Mouse (Mus musculus): Measurements from ENCODE around the gene 4930432K21Rik.

The 4930432K21Rik gene

GRCm38 (mm10) chr8:84190191-84190867 lies 42.5 kb downstream of the 4930432K21Rik start:
- DNase-seq (ENCODE audit: extremely low read depth, low read depth, low spot score) = no peak

- DNase-seq (ENCODE audit: extremely low read depth, low read depth, low spot score) = no peak
Observed at GRCm38 (mm10) chr8:84192023-84192422, 44.2 kb downstream of the 4930432K21Rik start.

- DNase-seq (ENCODE audit: extremely low read depth, low read depth, low spot score) = no peak
Observed at GRCm38 (mm10) chr8:84192555-84192954, 44.7 kb downstream of the 4930432K21Rik start.

GRCm38 (mm10) chr8:84193161-84193560 lies 45.3 kb downstream of the 4930432K21Rik start:
- no peak for DNase-seq (ENCODE audit: extremely low read depth, low read depth, low spot score)

GRCm38 (mm10) chr8:84193566-84193965 lies 45.7 kb downstream of the 4930432K21Rik start:
- no peak for DNase-seq (ENCODE audit: extremely low read depth, low read depth, low spot score)

GRCm38 (mm10) chr8:84194224-84194743 lies 46.5 kb downstream of the 4930432K21Rik start:
- no peak for DNase-seq (ENCODE audit: extremely low read depth, low read depth, low spot score)

GRCm38 (mm10) chr8:84197141-84197921 lies 49.5 kb downstream of the 4930432K21Rik start:
- no peak for DNase-seq (ENCODE audit: extremely low read depth, low read depth, low spot score)

- no peak for DNase-seq (ENCODE audit: extremely low read depth, low read depth, low spot score)
Observed at GRCm38 (mm10) chr8:84197922-84198774, 50.3 kb downstream of the 4930432K21Rik start.

GRCm38 (mm10) chr8:84198871-84199270 lies 51.0 kb downstream of the 4930432K21Rik start:
- DNase-seq (ENCODE audit: extremely low read depth, low read depth, low spot score) = no peak

GRCm38 (mm10) chr8:84199348-84200125 lies 51.7 kb downstream of the 4930432K21Rik start:
- DNase-seq (ENCODE audit: extremely low read depth, low read depth, low spot score) = no peak

- DNase-seq (ENCODE audit: extremely low read depth, low read depth, low spot score) = no peak
Observed at GRCm38 (mm10) chr8:84200126-84200555, 52.3 kb downstream of the 4930432K21Rik start.

- DNase-seq (ENCODE audit: extremely low read depth, low read depth, low spot score) = no peak
Observed at GRCm38 (mm10) chr8:84200652-84201544, 53.1 kb downstream of the 4930432K21Rik start.

GRCm38 (mm10) chr8:84201545-84202245 lies 53.9 kb downstream of the 4930432K21Rik start:
- no peak for DNase-seq (ENCODE audit: extremely low read depth, low read depth, low spot score)

- peak; percentile 52 for DNase-seq (ENCODE audit: extremely low read depth, low read depth, low spot score)
Observed at GRCm38 (mm10) chr8:84202466-84202865, 54.6 kb downstream of the 4930432K21Rik start.

- no peak for DNase-seq (ENCODE audit: extremely low read depth, low read depth, low spot score)
Observed at GRCm38 (mm10) chr8:84202938-84203917, 55.4 kb downstream of the 4930432K21Rik start.

GRCm38 (mm10) chr8:84203975-84204772 lies 56.3 kb downstream of the 4930432K21Rik start:
- no peak for DNase-seq (ENCODE audit: extremely low read depth, low read depth, low spot score)

- DNase-seq (ENCODE audit: extremely low read depth, low read depth, low spot score) = no peak
Observed at GRCm38 (mm10) chr8:84205073-84205472, 57.2 kb downstream of the 4930432K21Rik start.

Measured in fat pad, adult 2 months (tissue).